Mouse (Mus musculus) hematopoietic stem cell, adult 5-6 weeks (primary cell): ENCODE measurements at regions not wholly inside any gene's neighbourhood (a gene's known extent, or its start where the extent isn't known, plus 50 kb on each side); places are given as distances from the start of the nearest gene placed in this dataset.

Experiments
- ATAC-seq, 2 experiments: fragments of 125-278 bp in 1 of 2; replicated peaks in 1 of 2; 2 replicates each; pipeline ENCODE4 v1.8.0; 2016 to 2017; ENCODE audit warnings: inconsistent platforms in 2 of 2, mild to moderate bottlenecking in 2 of 2, moderate number of reproducible peaks in 2 of 2, low read depth in 1 of 2, moderate TSS enrichment in 1 of 2; ENCODE audit not compliant: low FRiP score in 2 of 2, poor library complexity in 2 of 2, severe bottlenecking in 2 of 2, insufficient read depth in 1 of 2, low TSS enrichment in 1 of 2

GRCm38 (mm10) chr1:45185341-45185740 is 126.0 kb upstream of the Col3a1 start:
- ATAC-seq: no peak

DNA sequence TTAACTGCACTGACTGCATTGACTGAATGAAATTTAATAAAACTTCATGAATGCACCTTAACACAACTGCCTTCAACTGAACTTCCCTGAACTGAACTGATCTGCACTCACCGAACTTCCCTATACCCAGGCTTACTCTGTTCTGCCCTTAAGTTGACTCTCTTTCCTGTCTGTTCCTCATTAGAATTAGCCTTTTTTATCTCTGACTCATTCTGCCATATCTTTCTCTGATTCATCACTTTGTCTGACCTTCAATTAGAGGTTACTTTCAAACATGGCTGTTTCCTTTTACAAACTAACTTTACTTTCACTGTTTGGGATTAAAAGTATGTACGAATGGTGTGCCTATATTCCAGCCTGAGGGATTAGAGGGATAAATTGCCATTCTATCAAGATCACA is 103.4 kb upstream of the Col3a1 start:
- no peak for ATAC-seq

GRCm38 (mm10) chr1:45216272-45216671 is 95.1 kb upstream of the Col3a1 start:
- ATAC-seq: no peak
